Mouse (Mus musculus) hindlimb bud, embryonic 11.5 days (tissue): ENCODE results near the gene Lrtm1.

Experiments
- DNase-seq: peaks from one replicate; pipeline ENCODE4 v3.0.0-alpha.2; 2012; ENCODE audit warnings: low read depth, low spot score; ENCODE audit errors: extremely low spot score

Lrtm1 gene

DNA sequence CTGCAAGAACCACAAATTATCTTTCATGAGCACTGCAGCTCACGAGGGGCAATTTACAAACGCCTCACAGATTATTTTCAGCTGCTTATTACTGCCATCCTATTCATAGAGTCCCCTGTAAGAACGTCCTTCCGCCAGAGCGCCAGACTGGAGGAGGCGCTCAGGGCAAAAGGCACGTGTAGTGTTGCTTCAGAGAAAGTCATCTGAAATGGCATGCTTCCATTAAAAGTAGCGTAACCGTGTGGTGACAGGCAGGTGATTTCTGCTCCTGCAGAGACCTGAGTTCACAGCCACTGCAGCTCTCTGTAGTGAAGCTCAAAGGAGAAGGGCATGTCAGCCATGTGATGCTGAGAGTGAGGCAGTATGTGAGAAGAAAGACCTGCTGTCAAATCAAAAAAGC lies 12.5 kb downstream of the Lrtm1 start:
- no peak for DNase-seq

GRCm38 (mm10) chr14:29031858-29032395 lies 13.9 kb downstream of the Lrtm1 start:
- DNase-seq, result no peak

DNA sequence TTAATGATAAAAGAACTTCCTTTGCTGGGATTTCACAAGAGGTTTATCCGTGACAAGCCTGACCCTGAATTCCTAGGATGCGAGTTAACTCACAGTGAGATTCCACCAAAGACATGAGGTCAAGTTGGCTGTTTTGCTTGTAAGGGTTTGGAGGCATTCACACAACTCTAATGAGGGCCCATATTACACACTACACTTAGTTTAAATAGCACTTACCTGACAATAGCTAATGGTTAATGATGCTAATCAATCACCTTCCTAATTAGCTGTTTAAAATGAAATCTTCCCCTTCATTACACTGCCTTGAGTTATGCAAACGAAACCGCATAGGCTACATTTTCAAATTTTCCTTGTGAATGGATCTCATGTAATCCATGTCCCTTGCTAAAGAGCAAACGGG lies 20.2 kb downstream of the Lrtm1 start:
- DNase-seq, result no peak

DNA sequence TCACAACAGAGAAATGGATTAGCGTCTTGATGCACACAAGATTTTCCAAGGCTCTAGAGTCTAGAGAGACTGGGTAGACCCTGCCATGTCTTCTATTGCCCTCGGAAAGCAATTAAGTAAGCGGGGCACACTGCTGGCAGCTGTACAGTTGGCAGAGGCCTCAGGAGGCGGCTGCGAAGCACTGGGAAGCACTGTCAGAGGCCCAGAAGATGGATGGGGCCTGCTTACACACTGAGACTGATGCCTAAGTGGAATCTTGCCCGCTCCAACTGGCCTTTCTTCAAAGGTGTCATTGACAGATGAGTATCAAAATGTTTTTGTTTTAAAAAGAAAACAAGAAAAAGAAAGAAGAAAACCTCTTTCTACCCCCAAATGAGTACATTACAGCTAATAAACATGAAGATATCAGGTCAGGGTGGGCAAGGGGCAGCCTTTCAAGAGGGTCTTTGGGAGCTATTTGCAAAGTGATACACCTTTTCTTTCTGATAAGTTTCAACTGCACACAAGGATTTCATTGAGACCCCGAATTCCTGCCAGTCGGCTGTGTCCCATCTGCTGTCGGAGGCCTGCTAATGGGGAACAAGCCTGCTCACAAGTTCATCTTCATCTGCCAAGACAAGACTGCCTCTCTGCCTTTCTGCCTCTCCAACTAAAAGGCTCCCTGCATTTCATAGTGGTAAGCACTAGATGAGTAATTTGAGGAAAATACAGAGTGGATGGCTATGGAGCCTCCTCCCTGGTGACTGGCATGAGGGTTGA lies 22.8 kb downstream of the Lrtm1 start:
- DNase-seq, result no peak

GRCm38 (mm10) chr14:29041498-29041897 lies 23.5 kb downstream of the Lrtm1 start:
- no peak for DNase-seq

DNA sequence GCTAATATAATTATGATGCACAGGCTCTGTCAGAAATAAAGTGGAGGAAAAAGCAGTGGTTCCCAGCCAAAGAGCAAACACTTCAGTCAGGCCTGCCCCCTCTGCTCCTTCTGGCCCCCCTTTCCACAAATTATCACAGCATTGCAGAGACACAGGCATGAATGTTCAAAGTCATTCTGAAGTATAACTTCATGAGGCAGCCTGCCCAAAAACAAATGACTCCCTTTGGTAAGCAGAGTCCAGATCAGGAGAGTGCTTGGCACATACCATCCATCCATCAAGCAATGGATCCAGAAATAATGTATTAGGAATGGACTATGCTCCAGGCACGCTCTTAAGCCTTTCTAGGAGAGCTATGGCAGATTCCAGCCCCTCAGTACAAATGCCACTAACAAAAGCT lies 24.3 kb downstream of the Lrtm1 start:
- no peak for DNase-seq

DNA sequence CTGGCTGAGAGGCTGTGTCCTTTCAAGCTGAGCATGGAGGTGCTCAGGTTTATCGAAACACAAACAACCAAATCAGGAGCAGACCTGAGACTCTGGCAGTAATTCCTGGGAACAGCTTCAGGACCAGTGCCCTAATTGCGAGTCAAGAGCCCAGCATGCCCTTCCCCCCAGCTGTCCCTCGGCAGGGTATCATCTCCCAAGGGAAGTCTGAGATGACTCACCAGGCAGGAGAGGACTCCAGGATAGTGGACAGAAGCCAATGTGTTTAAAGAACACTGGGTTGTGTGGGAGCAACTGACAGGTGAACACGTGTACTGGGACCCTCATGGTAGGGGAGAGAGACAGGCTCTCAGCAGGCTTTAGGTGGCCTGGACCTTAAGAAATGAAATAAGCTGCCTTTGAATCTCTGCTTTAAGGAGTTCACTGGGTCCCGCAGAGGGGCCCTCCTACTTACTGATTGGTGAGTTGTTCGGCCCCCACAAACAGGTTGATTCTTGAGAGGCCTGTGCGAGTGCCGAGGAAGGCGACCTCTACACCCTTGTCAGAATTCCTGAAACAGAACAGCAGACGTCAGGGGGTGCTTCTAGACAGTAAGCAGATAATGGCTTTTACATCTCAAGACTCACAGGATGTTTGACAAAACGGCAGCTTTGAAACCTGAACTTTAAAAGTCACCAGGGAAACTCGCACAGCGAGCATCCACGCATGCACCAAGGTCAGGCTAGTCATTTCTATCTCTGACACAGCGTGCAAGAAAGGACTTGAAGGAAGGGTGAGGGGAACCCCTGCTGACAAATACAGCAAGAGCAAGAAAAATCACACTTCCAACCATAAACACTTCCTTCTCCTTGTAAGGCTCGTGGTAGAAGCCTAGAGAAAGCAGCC lies 34.2 kb downstream of the Lrtm1 start:
- DNase-seq, result no peak

- DNase-seq, result no peak
These were observed 42.7 kb downstream of the Lrtm1 start for GRCm38 (mm10) chr14:29060679-29061078.

DNA sequence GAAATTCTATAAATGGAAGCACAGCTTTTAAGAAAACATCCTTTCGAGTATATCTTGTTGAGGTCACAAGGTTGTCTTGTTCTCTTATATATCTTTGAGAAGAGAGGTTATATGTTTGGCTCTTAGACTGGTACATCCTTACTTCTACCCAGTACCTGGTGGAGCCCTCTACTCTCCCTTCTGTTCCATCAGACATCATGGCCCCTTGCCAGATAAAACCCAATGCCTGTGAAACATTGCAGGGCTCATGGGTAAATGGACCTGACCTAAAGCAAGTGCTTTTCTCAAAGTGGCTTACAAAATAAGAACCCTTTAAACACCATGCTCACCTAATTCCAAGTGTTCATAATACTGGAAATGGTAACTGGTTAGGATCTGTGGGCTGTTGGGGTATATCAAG lies 43.5 kb downstream of the Lrtm1 start:
- no peak for DNase-seq

GRCm38 (mm10) chr14:29062676-29063075 lies 44.7 kb downstream of the Lrtm1 start:
- no peak for DNase-seq

- no peak for DNase-seq
These were observed 55.7 kb downstream of the Lrtm1 start for GRCm38 (mm10) chr14:29073747-29074146.

GRCm38 (mm10) chr14:29077418-29077817 lies 59.4 kb downstream of the Lrtm1 start:
- DNase-seq, result no peak

DNA sequence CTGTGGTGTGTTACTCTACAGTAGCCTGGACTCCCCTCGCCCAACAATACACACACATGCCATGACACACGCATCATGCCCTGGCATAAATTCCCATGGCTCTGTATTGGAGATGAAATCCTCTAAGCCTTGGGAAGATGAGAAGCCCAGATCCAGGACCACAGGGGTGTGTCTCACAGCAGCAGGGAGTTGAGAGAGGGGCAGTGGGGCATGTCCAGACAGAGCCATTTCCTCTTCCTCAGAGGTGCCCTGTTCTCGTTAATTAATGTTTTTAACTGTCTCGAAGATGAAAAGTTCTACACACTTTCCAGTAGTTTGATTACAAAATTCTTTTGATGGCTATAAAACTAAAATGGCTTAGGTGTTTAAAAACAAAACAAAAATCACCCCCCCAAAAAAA lies 62.2 kb downstream of the Lrtm1 start:
- no peak for DNase-seq

DNA sequence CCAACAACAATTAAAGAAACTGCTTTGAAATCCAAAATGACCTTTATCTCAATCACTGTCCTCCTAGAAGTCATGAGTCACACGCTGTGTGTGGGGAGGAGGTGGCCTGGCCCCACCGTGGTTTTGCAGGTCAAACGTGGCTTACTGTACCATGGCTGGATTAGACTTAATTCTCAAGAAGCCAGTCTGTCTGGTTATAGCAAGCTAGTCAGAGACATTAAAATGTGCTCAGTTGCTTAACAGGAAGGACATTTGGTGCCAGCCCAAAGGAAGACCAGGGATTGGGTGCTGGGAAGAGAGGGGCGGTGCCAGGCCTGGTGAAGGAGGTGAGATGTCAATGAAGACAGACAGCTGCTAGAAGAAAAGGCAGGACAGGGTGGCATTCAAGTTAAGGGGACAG lies 62.6 kb downstream of the Lrtm1 start:
- DNase-seq, result no peak

DNA sequence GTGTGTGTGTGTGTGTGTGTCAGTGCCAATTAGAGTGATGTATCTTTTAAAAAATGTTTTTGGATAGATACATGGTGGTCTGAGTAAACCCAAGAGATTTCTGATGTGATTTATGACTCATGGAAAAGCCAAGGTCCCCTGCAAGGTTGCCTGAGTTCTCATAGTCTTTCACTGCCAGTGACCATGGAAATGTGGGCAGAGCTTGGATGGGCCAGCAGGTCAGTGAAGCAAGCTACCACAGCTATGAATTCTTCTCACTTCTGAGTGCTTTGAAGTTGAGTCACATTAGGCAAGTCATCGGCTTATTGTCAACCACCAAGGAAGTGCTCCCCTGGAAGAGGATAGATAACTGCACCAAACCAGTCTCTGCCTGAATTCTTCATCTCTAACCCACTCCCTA lies 64.2 kb downstream of the Lrtm1 start:
- DNase-seq, result no peak
